Mouse (Mus musculus) forebrain, embryonic 13.5 days (tissue): ENCODE results near the gene Stx1b. TPM values are rescaled to one million over a fixed set of nuclear protein-coding genes. Genes with fewer than 3 reads are reported as not detected.

Source experiments
- ATAC-seq: fragments of 200-750 bp; cut with Nextera tagmentation; 2 replicates; pipeline ENCODE4 v1.8.0; 2017
- H3K27ac ChIP-seq: fragments of 300-500 bp; sonication (generic); 2 replicates; pipeline ENCODE4 v1.5.1; 2015; ENCODE audit warnings: inconsistent platforms, mild to moderate bottlenecking, moderate library complexity
- H3K27me3 ChIP-seq: fragments of 300-500 bp; sonication (generic); 2 replicates; pipeline ENCODE4 v1.6.1; 2015; ENCODE audit warnings: mild to moderate bottlenecking, inconsistent platforms
- H3K36me3 ChIP-seq: fragments of 300-500 bp; sonication (generic); 2 replicates; pipeline ENCODE4 v1.6.1; 2015; ENCODE audit warnings: mild to moderate bottlenecking, inconsistent platforms; ENCODE audit not compliant: poor library complexity, severe bottlenecking
- H3K4me1 ChIP-seq: fragments of 300-500 bp; sonication (generic); 2 replicates; pipeline ENCODE4 v1.6.1; 2015; ENCODE audit warnings: inconsistent platforms
- H3K4me2 ChIP-seq: fragments of 300-500 bp; sonication (generic); 2 replicates; pipeline ENCODE4 v1.6.1; 2015; ENCODE audit warnings: inconsistent platforms, mild to moderate bottlenecking, moderate library complexity
- H3K4me3 ChIP-seq: fragments of 300-500 bp; sonication (generic); 2 replicates; pipeline ENCODE4 v1.5.1; 2015; ENCODE audit warnings: mild to moderate bottlenecking, inconsistent platforms
- H3K9ac ChIP-seq: fragments of 300-500 bp; sonication (generic); 2 replicates; pipeline ENCODE4 v1.6.1; 2015; ENCODE audit warnings: mild to moderate bottlenecking, inconsistent platforms
- H3K9me3 ChIP-seq: fragments of 300-500 bp; sonication (generic); replicated peaks from 2 replicates; pipeline ENCODE4 v1.6.1; 2016; ENCODE audit warnings: inconsistent platforms
- WGBS: fragments of 180-500 bp; shearing (Covaris S2); methylation state at CpG from one replicate; pipeline ENCODE4 v1.1.7; 2015; 5-methylcytosine and 5-hydroxymethylcytosine counted together
- polyA plus RNA-seq: library from polyadenylated mRNA; unstranded; fragments of >200 nt; fragmentation: Nextera tagmentation; extraction: Ambion mirVana; gene quantifications from 2 replicates; pipeline ENCODE4 v1.2.1, GENCODE M21; 2015

Stx1b gene
- polyA plus RNA-seq, 1 experiment from 2014 or later: 18.9 TPM

DNA sequence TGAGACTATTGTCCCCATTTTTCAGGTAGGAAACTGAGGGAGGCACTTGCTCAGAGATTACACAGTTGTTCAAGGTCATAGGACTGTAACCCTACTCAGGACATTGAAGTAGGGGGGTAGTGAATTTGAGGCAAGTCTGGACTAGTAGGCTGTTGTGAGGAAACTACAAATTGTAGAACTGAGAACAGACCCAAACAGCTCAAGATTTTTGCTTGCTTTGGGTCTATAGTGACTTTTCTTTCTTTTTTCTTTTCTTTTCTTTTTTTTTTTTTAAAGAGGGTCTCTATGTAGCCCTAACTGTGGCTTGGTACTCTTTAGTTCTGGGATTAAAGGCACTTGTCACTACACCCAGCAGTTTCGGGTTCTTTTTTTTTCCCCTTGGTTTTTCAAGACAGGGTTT lies 51.8 kb downstream of the Stx1b start:
- no peaks in the 10 kb centered on the region for H3K9me3 ChIP-seq
- peaks cover 11% of the 10 kb centered on the region for H3K36me3 ChIP-seq
- no peak overlapping the region for H3K27ac ChIP-seq
- no peak overlapping the region for H3K9ac ChIP-seq
- peaks cover 39% of the 10 kb centered on the region for H3K4me1 ChIP-seq
- ATAC-seq: no peak
- whole genome bisulfite sequencing: 80% methylated on average over 1 of the region's 1 CpGs
- H3K4me3 ChIP-seq: no peak overlapping the region
- H3K4me2 ChIP-seq: no peak overlapping the region
- no peaks in the 10 kb centered on the region for H3K27me3 ChIP-seq

GRCm38 (mm10) chr7:127772080-127772479 lies 52.3 kb downstream of the Stx1b start:
- Histone ChIP-seq H3K36me3 (peaks cover 16% of the 10 kb centered on the region), H3K9me3 (no peaks in the 10 kb centered on the region), H3K4me3 (no peak overlapping the region), H3K4me1 (peaks cover 39% of the 10 kb centered on the region), H3K27me3 (no peaks in the 10 kb centered on the region), H3K27ac (no peak overlapping the region), H3K4me2 (no peak overlapping the region), H3K9ac (no peak overlapping the region)
- 87% methylated on average over 3 of the region's 3 CpGs for whole genome bisulfite sequencing
- no peak for ATAC-seq

- Histone ChIP-seq H3K36me3 (peaks cover 24% of the 10 kb centered on the region), H3K4me1 (peaks cover 39% of the 10 kb centered on the region), H3K4me2 (no peak overlapping the region), H3K27me3 (no peaks in the 10 kb centered on the region), H3K27ac (no peak overlapping the region), H3K4me3 (no peak overlapping the region), H3K9me3 (no peaks in the 10 kb centered on the region), H3K9ac (no peak overlapping the region)
- WGBS: 69% methylated on average over 5 of the region's 5 CpGs
- no peak for ATAC-seq
These were observed 53.1 kb downstream of the Stx1b start for GRCm38 (mm10) chr7:127771262-127771661.

GRCm38 (mm10) chr7:127770039-127770905 lies 54.1 kb downstream of the Stx1b start:
- H3K27ac ChIP-seq: peak overlapping the region; percentile 52
- no peaks in the 10 kb centered on the region for H3K27me3 ChIP-seq
- peak; percentile 16; the same call in 1 of the 2 replicates for ATAC-seq
- peaks cover 35% of the 10 kb centered on the region for H3K4me1 ChIP-seq
- H3K4me2 ChIP-seq: peak overlapping the region; percentile 80
- H3K36me3 ChIP-seq: peaks cover 34% of the 10 kb centered on the region
- WGBS: 7% methylated on average over 27 of the region's 27 CpGs
- no peaks in the 10 kb centered on the region for H3K9me3 ChIP-seq
- peak overlapping the region; percentile 47 for H3K4me3 ChIP-seq
- H3K9ac ChIP-seq: peak overlapping the region; percentile 74

- peaks cover 40% of the 10 kb centered on the region for H3K36me3 ChIP-seq
- H3K4me3 ChIP-seq: peak within 1 kb of the TSS; percentile 47
- ATAC-seq: peak; percentile 61
- no peaks in the 10 kb centered on the region for H3K27me3 ChIP-seq
- H3K27ac ChIP-seq: peak within 1 kb of the TSS; percentile 66
- 1% methylated on average over 24 of the region's 24 CpGs for WGBS
- no peaks in the 10 kb centered on the region for H3K9me3 ChIP-seq
- H3K4me1 ChIP-seq: peaks cover 35% of the 10 kb centered on the region
- H3K4me2 ChIP-seq: peak within 1 kb of the TSS; percentile 80
- H3K9ac ChIP-seq: peak within 1 kb of the TSS; percentile 74
These were observed 54.7 kb downstream of the Stx1b start, which contains the start of gene Orai3 for GRCm38 (mm10) chr7:127769651-127770038. TSS of gene Orai3 (plus strand) at chr7:127769815.

- H3K27me3 ChIP-seq: no peaks in the 10 kb centered on the region
- peak overlapping the region; percentile 47 for H3K4me3 ChIP-seq
- peak overlapping the region; percentile 74 for H3K9ac ChIP-seq
- H3K9me3 ChIP-seq: no peaks in the 10 kb centered on the region
- 0% methylated on average over 16 of the region's 16 CpGs for WGBS
- peak; percentile 94 for ATAC-seq
- peak overlapping the region; percentile 80 for H3K4me2 ChIP-seq
- H3K4me1 ChIP-seq: peaks cover 35% of the 10 kb centered on the region
- H3K36me3 ChIP-seq: peaks cover 46% of the 10 kb centered on the region
- H3K27ac ChIP-seq: peak overlapping the region; percentile 52
These were observed 55.3 kb downstream of the Stx1b start for GRCm38 (mm10) chr7:127768997-127769593.

DNA sequence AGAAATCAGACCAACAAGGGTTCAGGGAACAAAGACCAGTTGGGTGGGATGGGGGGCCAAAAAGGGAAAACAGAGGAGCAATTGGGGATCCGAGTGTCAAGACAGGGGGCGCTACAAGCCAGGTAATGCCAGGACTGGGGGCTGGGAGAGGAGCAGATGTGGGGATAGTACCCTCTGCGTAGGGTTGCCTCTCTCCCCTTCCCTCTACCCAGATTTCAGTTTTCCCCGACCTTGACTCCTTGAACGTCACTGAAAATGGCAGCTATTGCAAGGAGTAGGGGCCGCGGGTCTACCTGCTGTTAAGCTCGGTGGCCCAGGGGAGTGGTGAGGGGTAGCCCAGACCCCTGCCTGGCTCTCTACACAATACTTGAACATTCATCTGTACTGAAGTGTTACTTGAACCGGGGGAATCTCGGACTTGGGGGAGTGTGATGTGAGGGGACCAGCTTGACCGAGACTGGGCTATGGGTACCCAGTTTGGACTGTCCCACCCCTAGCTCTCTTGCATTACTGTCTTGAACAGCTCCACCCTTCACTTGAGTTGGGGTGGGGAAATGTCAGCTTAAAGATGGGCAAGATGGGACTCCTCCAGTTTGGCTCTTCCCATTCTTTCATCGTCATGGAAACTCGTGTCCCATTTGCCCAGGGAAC lies 55.9 kb downstream of the Stx1b start:
- peak overlapping the region; percentile 66 for H3K27ac ChIP-seq
- H3K9ac ChIP-seq: no peak overlapping the region
- ATAC-seq: peak; percentile 37; the same call in 1 of the 2 replicates
- H3K4me2 ChIP-seq: peak overlapping the region; percentile 80
- no peaks in the 10 kb centered on the region for H3K27me3 ChIP-seq
- H3K4me1 ChIP-seq: peaks cover 35% of the 10 kb centered on the region
- WGBS: 48% methylated on average over 13 of the region's 13 CpGs
- peaks cover 52% of the 10 kb centered on the region for H3K36me3 ChIP-seq
- peak overlapping the region; percentile 47 for H3K4me3 ChIP-seq
- no peaks in the 10 kb centered on the region for H3K9me3 ChIP-seq

DNA sequence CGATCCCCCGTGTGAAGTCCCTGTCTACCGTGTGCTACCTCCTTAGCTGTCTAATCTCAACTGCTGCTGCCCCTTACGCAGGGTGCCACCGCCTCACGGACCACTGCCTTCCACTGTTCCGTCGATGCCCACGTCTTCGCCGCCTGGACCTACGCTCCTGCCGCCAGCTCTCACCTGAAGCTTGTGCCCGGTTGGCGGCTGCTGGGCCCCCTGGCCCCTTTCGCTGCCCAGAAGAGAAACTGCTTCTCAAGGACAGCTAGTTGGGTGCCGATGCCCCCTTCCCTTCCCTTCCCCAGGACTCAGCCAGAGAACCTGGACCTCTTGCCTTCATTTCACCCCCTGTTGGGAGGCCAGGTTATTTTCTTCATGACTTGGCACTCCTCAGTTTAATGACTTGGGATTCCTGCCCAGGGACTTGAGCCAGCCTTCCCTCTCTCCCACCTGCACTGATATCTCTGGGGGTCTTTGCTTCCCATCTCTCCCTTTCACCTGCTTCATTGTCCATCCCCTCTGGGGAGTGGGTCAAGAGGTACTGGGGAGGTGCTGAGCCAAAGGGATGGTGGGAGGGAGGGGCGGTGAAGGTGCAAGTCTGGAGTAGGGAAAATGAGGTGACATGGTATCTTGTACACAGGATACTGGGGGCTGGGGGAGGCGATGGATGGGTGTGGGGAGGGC lies 56.5 kb downstream of the Stx1b start:
- no peaks in the 10 kb centered on the region for H3K27me3 ChIP-seq
- H3K9ac ChIP-seq: no peak overlapping the region
- H3K27ac ChIP-seq: peak overlapping the region; percentile 66; the same call in 1 of the 2 replicates
- peaks cover 35% of the 10 kb centered on the region for H3K4me1 ChIP-seq
- no peaks in the 10 kb centered on the region for H3K9me3 ChIP-seq
- no peak overlapping the region for H3K4me2 ChIP-seq
- ATAC-seq: no peak
- WGBS: 95% methylated on average over 19 of the region's 19 CpGs
- H3K36me3 ChIP-seq: peaks cover 57% of the 10 kb centered on the region
- H3K4me3 ChIP-seq: no peak overlapping the region

DNA sequence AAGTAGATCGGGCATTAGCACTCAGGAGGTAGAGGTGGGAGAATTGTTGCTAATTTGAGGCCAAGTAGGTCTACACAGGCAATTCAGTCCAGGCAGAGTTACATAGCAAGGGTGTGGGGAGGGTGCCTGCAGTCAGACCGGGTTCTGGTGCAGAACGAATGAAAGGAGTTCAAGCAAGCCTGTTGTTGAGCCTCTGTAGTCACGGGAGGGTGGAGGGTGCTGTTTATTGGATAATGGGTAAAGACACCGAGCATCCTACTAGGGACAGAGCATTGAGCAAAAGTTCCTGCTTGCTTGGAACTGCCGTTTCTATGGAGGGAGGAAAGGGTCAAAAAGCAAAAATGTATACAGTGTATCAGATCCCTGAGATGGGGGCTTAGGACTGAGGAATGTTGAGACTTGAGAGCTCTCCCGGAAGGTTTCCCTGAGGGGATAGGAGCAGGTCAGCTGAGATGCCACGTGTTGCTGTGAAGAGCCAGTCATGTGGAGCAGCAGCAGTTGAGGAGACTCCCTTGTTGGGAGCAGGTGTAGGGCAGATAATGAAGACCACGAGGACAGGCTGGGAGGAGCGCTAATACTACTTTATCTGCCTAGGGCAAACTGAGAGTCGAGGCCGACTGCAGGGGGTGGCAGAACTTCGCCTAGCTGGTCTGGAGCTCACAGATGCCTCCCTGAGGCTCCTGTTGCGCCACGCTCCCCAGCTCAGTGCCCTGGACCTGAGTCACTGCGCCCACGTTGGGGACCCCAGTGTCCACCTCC lies 57.3 kb downstream of the Stx1b start:
- H3K4me3 ChIP-seq: no peak overlapping the region
- H3K9me3 ChIP-seq: no peaks in the 10 kb centered on the region
- no peak overlapping the region for H3K4me2 ChIP-seq
- no peak overlapping the region for H3K27ac ChIP-seq
- peaks cover 35% of the 10 kb centered on the region for H3K4me1 ChIP-seq
- peaks cover 63% of the 10 kb centered on the region for H3K36me3 ChIP-seq
- 81% methylated on average over 17 of the region's 17 CpGs for WGBS
- ATAC-seq: no peak
- no peaks in the 10 kb centered on the region for H3K27me3 ChIP-seq
- no peak overlapping the region for H3K9ac ChIP-seq

DNA sequence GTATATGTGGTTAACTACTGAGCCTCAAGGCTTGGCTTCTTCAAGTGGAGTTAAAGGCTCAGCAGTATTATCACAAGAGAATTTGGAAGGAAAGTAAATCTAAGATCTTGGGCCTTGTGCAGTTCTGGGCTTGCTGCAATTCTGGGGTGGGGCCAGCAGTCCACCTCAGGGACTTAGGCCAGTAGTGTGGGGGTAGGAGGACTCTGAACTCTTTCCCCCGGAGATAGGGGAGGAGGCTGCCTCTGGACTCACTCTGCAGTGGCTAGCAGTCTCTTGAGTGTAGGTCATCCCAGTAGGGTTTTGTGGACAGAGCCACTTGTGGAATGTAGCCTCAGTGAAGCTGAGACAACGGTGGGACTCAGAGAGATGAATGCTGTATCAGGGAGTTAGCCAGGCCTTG lies 58.6 kb downstream of the Stx1b start:
- Histone ChIP-seq H3K36me3 (peaks cover 76% of the 10 kb centered on the region), H3K27ac (no peak overlapping the region), H3K27me3 (no peaks in the 10 kb centered on the region), H3K9ac (no peak overlapping the region), H3K4me2 (no peak overlapping the region), H3K4me1 (peaks cover 29% of the 10 kb centered on the region), H3K4me3 (no peak overlapping the region), H3K9me3 (no peaks in the 10 kb centered on the region)
- no peak for ATAC-seq
- 93% methylated on average over 2 of the region's 2 CpGs for WGBS

DNA sequence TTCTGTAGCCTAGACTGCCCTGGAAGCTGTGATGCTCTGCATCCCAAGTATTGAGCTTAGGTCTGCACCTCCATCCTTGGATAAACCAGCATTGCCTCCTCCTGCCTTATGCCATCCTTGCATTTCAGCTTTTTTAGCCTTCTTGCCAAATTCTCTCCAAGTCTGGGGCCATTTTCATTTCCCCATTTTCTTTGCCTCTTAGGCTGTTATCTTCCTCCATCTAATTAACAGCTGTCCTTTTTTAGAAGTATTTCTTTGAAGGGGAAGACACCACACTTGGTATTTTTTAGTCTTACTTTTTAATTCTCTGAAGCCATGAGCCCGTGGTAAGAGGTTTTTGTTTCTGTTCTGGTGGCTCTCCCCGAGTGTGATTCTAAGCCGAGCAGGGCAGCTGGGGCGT lies 60.7 kb downstream of the Stx1b start:
- Histone ChIP-seq H3K36me3 (peaks cover 96% of the 10 kb centered on the region), H3K9me3 (no peaks in the 10 kb centered on the region), H3K4me3 (no peak overlapping the region), H3K27ac (no peak overlapping the region), H3K27me3 (no peaks in the 10 kb centered on the region), H3K4me2 (no peak overlapping the region), H3K4me1 (peaks cover 9% of the 10 kb centered on the region), H3K9ac (no peak overlapping the region)
- WGBS: 96% methylated on average over 4 of the region's 4 CpGs
- ATAC-seq: no peak
